Mouse (Mus musculus) CH12.LX (cell line): ENCODE results near the gene Mroh8. TPM values are rescaled to one million over a fixed set of nuclear protein-coding genes. Genes with fewer than 3 reads are reported as not detected.

Source experiments
- DNase-seq: peaks from one replicate; pipeline ENCODE4 v3.0.0-alpha.2; 2013; ENCODE audit errors: extremely low read depth
- H3K27ac ChIP-seq: 2 replicates; pipeline ENCODE4 v1.5.1; 2012; ENCODE audit warnings: low read depth, mild to moderate bottlenecking, control low read depth, moderate library complexity; ENCODE audit not compliant: insufficient read depth
- H3K27me3 ChIP-seq: replicated peaks from 2 replicates; pipeline ENCODE3; 2012; ENCODE audit warnings: inconsistent platforms
- H3K36me3 ChIP-seq, 2 experiments: replicated peaks in 1 of 2; 2 replicates each; pipeline versions ENCODE3 to v1.6.1; 2012; ENCODE audit warnings: inconsistent platforms in 1 of 2, low read length in 1 of 2, mild to moderate bottlenecking in 1 of 2, mixed read lengths in 1 of 2, moderate library complexity in 1 of 2; ENCODE audit not compliant: control insufficient read depth in 1 of 2, insufficient read depth in 1 of 2
- H3K4me1 ChIP-seq, 2 experiments: 2 replicates each; pipeline ENCODE4 v1.6.1; 2012; ENCODE audit warnings: inconsistent platforms in 1 of 2, moderate library complexity in 1 of 2; ENCODE audit not compliant: insufficient read depth in 2 of 2, control insufficient read depth in 1 of 2
- H3K4me2 ChIP-seq: 2 replicates; pipeline ENCODE4 v1.6.1; 2012; ENCODE audit warnings: low read depth, mild to moderate bottlenecking, control low read depth; ENCODE audit not compliant: poor library complexity, insufficient read depth, severe bottlenecking
- H3K4me3 ChIP-seq, 3 experiments: fragments of 150-350 bp in 1 of 3; sonication (generic) in 1 of 3; replicated peaks in 1 of 3; 2 replicates each; pipeline versions ENCODE3 to v1.5.1; 2011 to 2012; ENCODE audit warnings: low read depth in 2 of 3, low read length in 2 of 3, mild to moderate bottlenecking in 2 of 3, moderate library complexity in 2 of 3, control low read depth in 1 of 3, improper control_type of control experiment in 1 of 3, inconsistent platforms in 1 of 3, mixed read lengths in 1 of 3; ENCODE audit not compliant: poor library complexity in 1 of 3
- H3K79me2 ChIP-seq: replicated peaks from 2 replicates; pipeline ENCODE4 v1.6.1; 2012; ENCODE audit warnings: mild to moderate bottlenecking, moderate library complexity; ENCODE audit not compliant: control insufficient read depth, poor library complexity, insufficient read depth, severe bottlenecking; ENCODE audit errors: extremely low read depth
- H3K9ac ChIP-seq: 2 replicates; pipeline ENCODE4 v1.6.1; 2012; ENCODE audit warnings: low read depth, mild to moderate bottlenecking, control low read depth, moderate library complexity; ENCODE audit not compliant: insufficient read depth
- H3K9me3 ChIP-seq: replicated peaks from 2 replicates; pipeline ENCODE3; 2012; ENCODE audit warnings: low read length, inconsistent platforms, mixed read lengths
- CHD2 ChIP-seq: IDR thresholded peaks from 2 replicates; pipeline ENCODE4 v1.6.1; 2011; ENCODE audit warnings: low read length, improper control_type of control experiment
- CTCF ChIP-seq, 2 experiments: IDR thresholded peaks in 1 of 2; conservative IDR thresholded peaks in 1 of 2; 2 replicates each; pipeline ENCODE4 v1.5.1; 2011 to 2012; ENCODE audit warnings: low read depth in 2 of 2, low read length in 2 of 2, improper control_type of control experiment in 1 of 2, inconsistent platforms in 1 of 2, mild to moderate bottlenecking in 1 of 2, moderate library complexity in 1 of 2
- EP300 ChIP-seq: IDR thresholded peaks from 2 replicates; pipeline ENCODE4 v1.6.1; 2011; ENCODE audit warnings: low read length, improper control_type of control experiment
- ETS1 ChIP-seq: conservative IDR thresholded peaks from 2 replicates; pipeline ENCODE4 v1.6.1; 2012; ENCODE audit warnings: low read depth, mild to moderate bottlenecking, inconsistent platforms, low read length, improper control_type of control experiment, moderate library complexity
- IRF4 ChIP-seq: IDR thresholded peaks from 2 replicates; pipeline ENCODE4 v1.6.1; 2014; ENCODE audit warnings: low read depth, mild to moderate bottlenecking, inconsistent platforms, low read length, improper control_type of control experiment
- JUND ChIP-seq: conservative IDR thresholded peaks from 2 replicates; pipeline ENCODE4 v1.6.1; 2011; ENCODE audit warnings: low read depth, low read length, improper control_type of control experiment
- MAFK ChIP-seq: IDR thresholded peaks from 2 replicates; pipeline ENCODE4 v1.6.1; 2011; ENCODE audit warnings: low read length, improper control_type of control experiment; ENCODE audit not compliant: insufficient replicate concordance
- NELFE ChIP-seq: IDR thresholded peaks from 2 replicates; pipeline ENCODE4 v1.6.1; 2011; ENCODE audit warnings: low read depth, low read length, improper control_type of control experiment
- PAX5 ChIP-seq: IDR thresholded peaks from 2 replicates; pipeline ENCODE4 v1.6.1; 2012; ENCODE audit warnings: low read length, inconsistent platforms, mixed read lengths
- POLR2A ChIP-seq: IDR thresholded peaks from 2 replicates; pipeline ENCODE4 v1.6.1; 2011; ENCODE audit warnings: low read depth, mild to moderate bottlenecking, improper control_type of control experiment, low read length
- POLR2AphosphoS2 ChIP-seq: IDR thresholded peaks from 2 replicates; pipeline ENCODE4 v1.6.1; 2011; ENCODE audit warnings: low read depth, low read length, improper control_type of control experiment
- RAD21 ChIP-seq: IDR thresholded peaks from 2 replicates; pipeline ENCODE4 v1.6.1; 2011; ENCODE audit warnings: low read depth, mild to moderate bottlenecking, low read length, improper control_type of control experiment, moderate library complexity
- RCOR1 ChIP-seq: conservative IDR thresholded peaks from 2 replicates; pipeline ENCODE4 v1.6.1; 2012; ENCODE audit warnings: low read depth, mild to moderate bottlenecking, inconsistent platforms, low read length, improper control_type of control experiment
- SMC3 ChIP-seq: IDR thresholded peaks from 2 replicates; pipeline ENCODE4 v1.6.1; 2011; ENCODE audit warnings: low read depth, low read length, improper control_type of control experiment
- USF1 ChIP-seq: IDR thresholded peaks from 2 replicates; pipeline ENCODE4 v1.6.1; 2014; ENCODE audit warnings: low read depth, mild to moderate bottlenecking, inconsistent platforms, low read length, improper control_type of control experiment
- ZNF384 ChIP-seq: IDR thresholded peaks from 2 replicates; pipeline ENCODE4 v1.6.1; 2012; ENCODE audit warnings: low read depth, low read length, improper control_type of control experiment, inconsistent platforms
- dilution Hi-C: fragments of 300-500 bp; cut with MboI; formaldehyde crosslinking; loops from 2 replicates; pipeline ENCODE4 v1.14.3; 2020; ENCODE audit warnings: low sequenced_read_pairs; ENCODE audit not compliant: extremely low pct_unique_long_range_greater_than_20kb, extremely low pct_ligation_motif_present
- in situ Hi-C: fragments of 300-500 bp; cut with MboI; formaldehyde crosslinking; loops from 3 replicates; pipeline ENCODE4 v1.14.3; 2019; ENCODE audit warnings: low sequenced_read_pairs, low pct_ligation_motif_present, low pct_unique_long_range_greater_than_20kb, mixed read lengths
- polyA plus RNA-seq: library from polyadenylated mRNA; unstranded; fragments of >175 nt; gene quantifications from 2 replicates; pipeline ENCODE4 v1.2.1, GENCODE M21; 2012; ENCODE audit warnings: low read depth; ENCODE audit not compliant: insufficient read length
- total RNA-seq, 2 experiments: library from RNA; depleted of rRNA; stranded (reverse); fragments of 300-350 nt in 1 of 2; fragments of >200 nt in 1 of 2; gene quantifications; 2 replicates each; pipeline ENCODE4 v1.2.3; 2012 to 2014

The Mroh8 gene
- total and polyA plus RNA-seq, 3 experiments = 0.25 to 0.41 TPM; not detected in 1

DNA sequence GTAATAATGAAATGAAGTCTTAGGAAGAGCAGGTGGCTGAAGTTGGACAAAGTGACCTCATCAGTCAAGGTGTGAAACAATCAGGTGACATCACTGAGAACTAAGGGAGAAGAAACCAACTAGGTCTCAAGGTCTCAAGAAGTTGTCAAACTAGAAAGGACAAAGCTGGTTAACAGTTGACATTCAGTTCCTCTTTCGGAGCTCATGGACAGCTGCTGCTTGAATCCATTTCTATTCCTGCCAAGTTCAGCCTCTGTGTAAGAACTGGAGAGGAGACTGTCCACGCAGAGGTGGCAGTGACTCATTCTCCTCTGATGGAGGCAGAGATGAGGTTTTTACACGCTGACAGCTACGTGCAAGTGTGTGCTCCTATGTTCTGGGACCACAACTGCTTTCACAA lies 92.1 kb downstream of the Mroh8 start (continued):
- TF ChIP-seq IRF4 (peak; percentile 80), PAX5 (no peak), MAFK (no peak), RCOR1 (no peak), EP300 (peak; percentile 85), USF1 (no peak)

DNA sequence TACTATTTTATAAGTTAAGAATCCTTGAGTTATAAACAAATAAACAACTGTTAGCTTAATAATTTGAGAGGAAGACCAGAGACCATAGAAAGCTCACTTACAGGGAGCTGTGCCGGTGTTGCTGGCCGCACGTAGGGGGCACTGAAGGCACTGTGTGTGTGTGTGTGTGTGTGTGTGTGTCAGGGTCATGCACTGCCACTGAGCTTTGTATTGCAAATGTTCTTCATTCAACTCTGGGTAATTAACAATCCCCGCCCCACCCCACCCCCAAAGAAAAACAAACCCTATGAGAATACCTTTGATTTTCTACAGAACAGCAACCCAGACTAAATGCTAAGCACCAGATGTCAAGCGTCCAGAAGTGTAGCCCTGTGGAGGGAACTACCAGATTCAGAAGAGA lies 92.8 kb downstream of the Mroh8 start:
- H3K4me3 ChIP-seq = no peak overlapping the region
- 0 out of 2 replicates have a peak, but pooled peaks cover 3% of the 10 kb centered on the region for H3K79me2 ChIP-seq
- 0 out of 4 replicates have a peak, but pooled peaks of 1 of the 2 experiments have one; percentile 8 for TF ChIP-seq CTCF (conservative IDR thresholded peaks at IDR 0.05 in 1 of 2, IDR thresholded peaks at IDR 0.05 in 1 of 2; ENCODE audit: low read depth in 2 of 2, low read length in 2 of 2)
- TF ChIP-seq POLR2A = no peak
- TF ChIP-seq NELFE = no peak
- TF ChIP-seq SMC3 = no peak
- TF ChIP-seq RAD21 = no peak
- in situ Hi-C loops = loop anchor here (10.0 kb wide), 1 partner anchor 52 kb away; the partner anchor contains the start of gene Samhd1
- peaks cover 3% of the 10 kb centered on the region for H3K9me3 ChIP-seq
- H3K4me1 ChIP-seq = peaks cover 13 to 18% of the 10 kb centered on the region in 2 experiments
- no peak for DNase-seq
- H3K36me3 ChIP-seq = peaks cover 50 to 80% of the 10 kb centered on the region in 2 experiments
- no peak overlapping the region for H3K27ac ChIP-seq
- no peaks in the 10 kb centered on the region for H3K27me3 ChIP-seq
- peak overlapping the region; percentile 53 for H3K4me2 ChIP-seq
- H3K9ac ChIP-seq = peak overlapping the region; percentile 25; the same call in 1 of the 2 replicates
- dilution Hi-C loops = no loop called here

DNA sequence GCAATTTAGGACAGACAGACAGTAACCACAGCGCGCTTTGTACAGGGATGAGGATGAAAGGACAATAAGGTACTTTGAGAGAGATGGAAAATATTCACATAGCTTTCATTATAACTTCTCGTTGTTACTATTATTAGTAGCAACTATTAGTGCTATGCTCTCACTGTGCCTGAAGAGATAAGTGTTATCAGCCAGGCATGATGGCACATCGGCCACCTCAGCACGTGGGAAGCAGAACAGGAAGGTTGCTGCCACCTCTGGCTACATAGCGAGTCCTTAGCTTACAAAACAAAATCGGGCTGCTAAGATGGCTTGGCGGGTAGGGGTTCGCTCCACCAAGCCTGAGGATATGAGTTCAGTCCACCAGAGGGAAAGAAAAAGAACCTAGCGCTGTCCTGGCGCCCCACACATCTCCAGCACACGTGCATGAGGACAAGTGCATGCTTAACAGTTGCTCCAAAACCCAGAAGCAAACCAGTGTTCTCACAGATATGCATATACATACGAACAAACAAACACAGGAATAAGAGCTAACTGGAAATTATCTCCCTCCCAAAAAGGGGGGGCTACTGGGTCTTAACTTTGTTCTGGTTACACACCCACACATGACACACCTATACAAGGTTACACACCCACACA lies 94.2 kb downstream of the Mroh8 start:
- Histone ChIP-seq H3K4me1 (peaks cover 13 to 18% of the 10 kb centered on the region in 2 experiments), H3K4me2 (no peak overlapping the region), H3K4me3 (no peak overlapping the region), H3K27me3 (no peaks in the 10 kb centered on the region), H3K27ac (no peak overlapping the region), H3K9me3 (no peaks in the 10 kb centered on the region), H3K9ac (no peak overlapping the region), H3K36me3 (peaks cover 46 to 75% of the 10 kb centered on the region in 2 experiments), H3K79me2 (0 out of 2 replicates have a peak, but pooled peaks cover 3% of the 10 kb centered on the region)
- in situ Hi-C loops (loop anchor here (10.0 kb wide), 1 partner anchor 50 kb away; the partner anchor contains the start of gene Samhd1), dilution Hi-C loops (no loop called here)
- DNase-seq = no peak
- no peak for TF ChIP-seq ZNF384
- no peak for TF ChIP-seq PAX5
- TF ChIP-seq CTCF (conservative IDR thresholded peaks at IDR 0.05 in 1 of 2, IDR thresholded peaks at IDR 0.05 in 1 of 2; ENCODE audit: low read depth in 2 of 2, low read length in 2 of 2) = no peak
- no peak for TF ChIP-seq JUND
- TF ChIP-seq POLR2A = no peak
- TF ChIP-seq ETS1 = no peak
- no peak for TF ChIP-seq CHD2
- TF ChIP-seq MAFK = no peak
- no peak for TF ChIP-seq POLR2AphosphoS2
